Mouse (Mus musculus) granulocyte monocyte progenitor cell, adult 5-6 weeks (primary cell): Measurements from ENCODE around the gene Zfp217. TPM values are rescaled to one million over a fixed set of nuclear protein-coding genes. Genes with fewer than 3 reads are reported as not detected.

Experiments used
- ATAC-seq: replicated peaks from 2 replicates; pipeline ENCODE4 v1.8.0; 2016; ENCODE audit warnings: mild to moderate bottlenecking, moderate TSS enrichment, inconsistent platforms; ENCODE audit not compliant: poor library complexity, severe bottlenecking
- total RNA-seq, 2 experiments: library from RNA; stranded (forward) in 1 of 2; stranded (reverse) in 1 of 2; fragments of 200-712, 200-1000 nt in 1 of 2; fragments of >200 nt in 1 of 2; fragmentation: Nextera tagmentation in 1 of 2; gene quantifications; 2 replicates each; pipeline ENCODE4 v1.2.3; 2014 to 2017

Gene Zfp217
- total RNA-seq, 2 experiments from 2014 or later, result 36.0 to 67.6 TPM

DNA sequence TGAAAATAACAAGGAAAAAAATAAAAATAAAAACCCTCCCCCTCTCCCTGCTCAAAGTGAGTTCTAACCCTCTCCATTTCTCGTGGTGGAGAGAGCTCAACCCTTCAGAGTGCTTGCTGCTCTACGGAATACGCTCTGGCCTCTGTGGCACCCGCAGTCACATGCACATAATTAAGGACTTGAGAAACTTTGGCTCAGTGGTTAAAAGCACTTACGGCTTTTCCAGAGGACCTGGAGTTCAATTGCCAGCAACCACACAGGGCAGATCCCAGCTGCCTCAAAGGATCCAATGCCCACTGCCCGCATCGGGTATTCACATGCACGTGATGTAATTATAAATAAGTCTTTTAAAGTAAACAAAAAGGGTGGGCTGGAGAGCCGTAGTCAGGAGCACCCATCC, 41.9 kb downstream of the Zfp217 start:
- ATAC-seq, result no peak

GRCm38 (mm10) chr2:170104396-170104795, 43.5 kb downstream of the Zfp217 start:
- ATAC-seq, result no peak

DNA sequence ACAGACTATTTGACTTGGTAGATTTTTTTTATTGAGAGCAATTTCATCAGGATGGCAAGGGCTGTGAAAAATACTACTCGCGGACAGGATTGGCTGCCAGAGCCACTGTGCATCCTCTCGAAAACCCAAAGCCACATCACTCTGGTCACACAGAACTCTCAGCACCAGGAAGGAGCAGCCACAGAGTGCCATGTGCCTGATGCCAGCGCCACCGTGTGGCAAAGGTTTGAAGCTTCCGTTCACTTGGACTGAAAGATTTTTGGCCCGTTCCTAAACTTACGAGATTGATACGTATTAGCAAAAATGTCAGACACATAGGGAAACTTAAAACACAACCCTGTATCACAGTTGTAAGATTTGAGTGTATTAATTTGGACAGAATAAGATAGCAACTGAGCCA, 44.1 kb downstream of the Zfp217 start:
- peak; percentile 66 for ATAC-seq

- ATAC-seq, result no peak
These were observed 44.6 kb downstream of the Zfp217 start for GRCm38 (mm10) chr2:170103341-170103740.

DNA sequence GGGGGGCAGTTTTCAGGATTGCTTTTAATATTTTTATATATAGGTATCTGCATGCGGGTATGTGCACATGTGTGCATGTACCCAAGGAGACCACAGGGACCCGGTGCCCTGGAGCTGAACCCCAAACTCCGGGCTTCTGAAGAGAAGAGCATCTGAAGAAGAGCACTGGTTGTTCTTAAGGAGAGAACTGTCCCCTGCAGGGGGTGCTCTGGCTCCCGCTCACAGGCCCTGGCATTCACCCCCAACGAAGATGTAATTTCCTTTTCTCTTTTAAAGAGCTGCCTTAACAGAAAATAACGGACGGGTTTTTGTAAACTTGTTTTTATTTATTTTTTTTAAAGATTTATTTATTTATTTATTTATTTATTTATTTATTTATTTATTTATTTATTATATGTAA, 46.0 kb downstream of the Zfp217 start:
- ATAC-seq, result no peak

DNA sequence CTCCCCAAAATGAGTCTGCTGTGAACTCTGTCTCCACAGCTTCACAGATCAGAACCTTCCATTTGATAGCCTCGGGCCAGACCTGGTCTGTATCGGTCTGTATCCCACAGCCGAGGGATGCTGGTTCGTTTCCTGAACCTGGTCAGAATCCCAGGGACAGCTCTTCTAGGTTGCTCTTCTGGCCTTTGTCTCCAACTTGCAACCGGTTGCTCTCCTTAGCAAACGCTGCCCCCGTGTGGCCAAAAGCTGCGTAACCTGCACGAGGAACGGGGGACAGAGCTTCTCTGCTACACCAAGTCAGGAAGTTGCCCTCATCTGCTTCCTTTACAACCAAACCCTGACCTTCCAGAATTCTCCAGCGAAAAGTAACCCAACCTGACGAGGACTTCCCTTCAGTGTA, 46.8 kb downstream of the Zfp217 start:
- peak; percentile 83 for ATAC-seq

- ATAC-seq, result no peak
These were observed 53.0 kb downstream of the Zfp217 start for GRCm38 (mm10) chr2:170094871-170095270.

GRCm38 (mm10) chr2:170094220-170094619, 53.7 kb downstream of the Zfp217 start:
- no peak for ATAC-seq

- no peak for ATAC-seq
These were observed 56.1 kb downstream of the Zfp217 start for GRCm38 (mm10) chr2:170091563-170092443.

DNA sequence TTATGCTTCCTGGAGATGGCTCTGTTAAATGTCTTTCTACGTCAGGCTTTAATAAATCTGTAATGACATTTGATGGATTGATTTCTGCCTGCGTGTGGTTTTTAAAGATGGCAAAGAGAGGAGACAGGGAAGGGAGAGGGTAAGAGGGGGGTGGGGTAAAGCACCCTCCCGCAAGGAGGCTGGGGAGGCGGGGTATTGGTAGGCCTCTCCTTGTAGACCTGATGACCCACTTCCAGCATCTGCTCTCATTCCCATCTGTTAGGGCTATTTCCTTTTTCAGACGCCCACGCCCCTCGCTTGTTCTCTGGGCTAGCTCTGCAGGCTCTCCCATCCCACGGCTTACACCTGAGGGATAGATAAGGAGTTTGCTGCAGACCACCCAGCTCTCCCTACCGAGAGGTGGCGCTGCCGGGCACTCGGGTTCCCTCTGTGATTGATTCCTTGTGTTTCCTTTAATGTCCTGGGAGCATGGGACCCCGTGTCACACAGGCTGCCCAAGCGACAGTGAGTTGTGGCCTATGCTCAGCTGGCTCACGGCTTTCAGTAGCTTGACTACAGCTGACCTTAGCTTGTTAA, 69.4 kb downstream of the Zfp217 start:
- ATAC-seq, result no peak

DNA sequence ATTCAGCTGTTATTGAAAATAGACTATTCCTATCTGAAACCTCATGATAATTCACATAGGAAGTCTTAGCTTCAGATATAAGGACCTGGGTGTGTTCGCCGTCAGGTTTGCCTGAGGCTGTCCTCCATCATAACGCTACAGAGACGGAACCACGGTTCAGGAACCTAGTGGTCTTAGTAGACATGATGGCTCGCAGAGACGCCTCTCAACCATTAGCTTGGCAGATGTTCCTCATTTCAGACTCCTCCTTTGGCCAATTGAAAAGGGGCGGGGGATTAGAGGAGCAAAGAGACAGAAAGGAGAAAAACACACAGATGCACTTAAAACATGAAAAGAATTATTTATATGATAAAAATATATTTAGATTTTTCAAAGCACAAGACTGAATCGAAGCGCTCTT, 69.9 kb downstream of the Zfp217 start:
- ATAC-seq, result no peak

- no peak for ATAC-seq
These were observed 70.9 kb downstream of the Zfp217 start for GRCm38 (mm10) chr2:170076941-170077490.

DNA sequence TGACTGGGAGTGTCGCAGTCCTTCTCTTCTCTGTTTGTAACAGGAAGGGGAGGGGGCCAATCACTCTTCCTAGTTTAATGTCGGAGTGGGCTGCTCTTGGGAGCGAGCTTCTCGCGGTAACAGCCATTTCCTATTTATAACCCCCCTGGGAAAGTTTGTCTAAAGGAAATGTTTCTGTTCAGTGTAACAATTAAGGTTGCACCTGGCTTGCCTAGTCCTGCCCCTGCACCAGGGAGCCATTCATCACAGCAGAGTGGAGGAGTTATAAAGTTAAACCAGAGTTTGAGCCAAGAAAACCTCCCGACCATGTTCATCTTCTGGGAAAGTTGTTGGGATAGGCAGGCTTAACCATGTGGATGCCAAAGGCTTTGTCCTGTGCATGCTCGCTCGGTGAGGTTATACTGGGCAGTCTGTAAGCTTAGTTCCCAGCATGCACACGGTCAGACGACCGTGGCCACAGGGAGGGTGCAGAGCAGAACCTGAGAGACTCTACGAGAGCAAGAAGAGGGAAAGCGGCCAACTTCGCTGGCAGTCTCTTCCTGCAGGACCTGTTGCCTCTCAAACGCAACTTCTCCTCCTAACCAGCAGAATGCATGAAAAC, 77.2 kb downstream of the Zfp217 start:
- no peak for ATAC-seq

GRCm38 (mm10) chr2:170069976-170070375, 77.9 kb downstream of the Zfp217 start:
- ATAC-seq, result no peak

- ATAC-seq, result no peak
These were observed 85.5 kb downstream of the Zfp217 start for GRCm38 (mm10) chr2:170062378-170062777.

DNA sequence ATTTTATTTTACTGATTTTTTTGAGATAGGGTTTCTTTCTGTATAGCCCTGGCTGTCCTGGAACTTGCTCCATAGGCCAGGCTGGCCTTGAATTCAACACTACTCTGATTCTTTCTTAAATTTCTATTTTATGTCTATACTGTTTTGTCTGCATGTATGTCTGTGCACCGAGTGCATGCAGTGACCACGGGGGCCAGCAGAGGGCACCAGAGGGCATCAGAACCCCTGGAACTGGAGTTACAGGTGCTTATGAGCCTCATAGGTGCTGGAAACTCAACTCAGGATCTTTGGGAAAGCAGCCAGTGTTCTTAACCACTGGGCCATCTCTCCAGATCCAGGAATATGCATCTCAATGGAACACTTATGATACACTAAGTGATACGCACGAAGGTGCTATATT, 87.8 kb downstream of the Zfp217 start:
- ATAC-seq, result 0 out of 2 replicates have a peak, but pooled peaks have one; percentile 38

GRCm38 (mm10) chr2:170058774-170059173, 89.1 kb downstream of the Zfp217 start:
- no peak for ATAC-seq
